Mouse (Mus musculus): ENCODE data around the gene Bmp8b.
"Not testable (repeated sequence)": the region's sequence is repeated elsewhere in the genome, so short reads cannot be mapped to it uniquely, and the experiment has no call there.

DNA sequence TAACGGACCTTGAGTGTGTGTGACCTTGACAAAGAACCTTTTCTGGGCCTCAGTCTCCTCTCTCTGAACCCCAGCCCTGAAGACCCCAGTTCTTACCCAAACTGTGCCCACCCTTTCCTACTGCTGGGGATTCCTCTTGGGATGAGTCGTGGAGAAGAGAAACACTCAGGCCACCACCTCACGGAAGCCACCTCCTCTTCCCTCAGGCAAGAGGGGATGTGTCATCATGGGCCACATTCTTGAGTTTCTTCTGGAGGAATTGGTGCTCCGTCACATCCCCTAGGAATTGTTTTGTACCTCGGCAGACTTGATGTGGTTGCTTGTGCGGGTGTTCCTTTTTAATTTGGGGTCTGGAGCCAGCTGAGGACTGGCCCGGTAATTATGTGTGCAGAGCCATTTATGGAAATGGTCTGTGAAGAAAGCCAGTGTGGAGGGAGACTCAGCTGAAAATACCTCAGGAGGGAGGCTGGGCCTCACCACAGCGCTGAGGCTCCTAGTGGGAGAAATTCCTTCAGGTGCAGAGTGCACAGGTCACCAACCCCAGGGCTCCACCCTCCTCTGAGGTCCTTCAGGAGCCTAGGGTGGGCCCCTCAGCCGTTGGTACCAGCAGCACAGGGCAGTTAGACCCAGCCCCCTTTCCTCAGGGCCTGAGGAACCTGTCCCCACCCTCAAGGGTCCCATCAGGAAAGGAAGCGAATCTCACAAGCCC lies 6.5 kb downstream of the Bmp8b start:
- TF ChIP-seq CTCF (IDR thresholded peaks at IDR 0.05; ENCODE audit: low read depth, low read length); POLR2A (IDR thresholded peaks at IDR 0.05; ENCODE audit: extremely low read depth, insufficient read depth, low read length): not testable (repeated sequence)
